Mouse (Mus musculus) C2C12 (cell line): Measurements from ENCODE around the gene Rrp36. TPM values are rescaled to one million over a fixed set of nuclear protein-coding genes. Genes with fewer than 3 reads are reported as not detected.

ENCODE experiments used
- H3K27me3 ChIP-seq: one replicate; pipeline ENCODE4 v1.6.1; 2011; ENCODE audit not compliant: control insufficient read depth, insufficient read depth, insufficient read length
- H3K36me3 ChIP-seq: one replicate; pipeline ENCODE4 v1.6.1; 2011; ENCODE audit not compliant: control insufficient read depth, insufficient read depth
- H3K4me3 ChIP-seq: one replicate; pipeline ENCODE4 v1.5.1; 2011; ENCODE audit warnings: mild to moderate bottlenecking, control low read depth; ENCODE audit not compliant: poor library complexity, insufficient read depth, severe bottlenecking
- H3K79me2 ChIP-seq: one replicate; pipeline ENCODE4 v1.6.1; 2011; ENCODE audit not compliant: control insufficient read depth, insufficient read depth
- H3K79me3 ChIP-seq: one replicate; pipeline ENCODE4 v1.6.1; 2011; ENCODE audit warnings: low read depth, control low read depth
- H3ac ChIP-seq: one replicate; pipeline ENCODE3; 2011; ENCODE audit warnings: low read depth; ENCODE audit not compliant: control insufficient read depth, insufficient read length
- CEBPB ChIP-seq: IDR thresholded peaks from one replicate; pipeline ENCODE4 v1.6.1; 2011; ENCODE audit warnings: low read depth, mild to moderate bottlenecking, control low read depth, moderate library complexity
- CTCF ChIP-seq: IDR thresholded peaks from one replicate; pipeline ENCODE4 v1.5.1; 2011; ENCODE audit not compliant: control insufficient read depth, insufficient read depth, insufficient read length
- FOSL1 ChIP-seq: IDR thresholded peaks from one replicate; pipeline ENCODE4 v1.8.0; 2011; ENCODE audit warnings: mild to moderate bottlenecking, low read length; ENCODE audit not compliant: poor library complexity, insufficient read depth, severe bottlenecking
- MAX ChIP-seq: IDR thresholded peaks from one replicate; pipeline ENCODE4 v1.6.1; 2011; ENCODE audit warnings: mild to moderate bottlenecking, control low read depth
- MYOD1 ChIP-seq: IDR thresholded peaks from one replicate; pipeline ENCODE4 v1.6.1; 2011; ENCODE audit warnings: low read depth; ENCODE audit not compliant: control insufficient read depth, insufficient read length
- MYOG ChIP-seq: IDR thresholded peaks from one replicate; pipeline ENCODE4 v1.6.1; 2011; ENCODE audit not compliant: control insufficient read depth, insufficient read length; ENCODE audit errors: extremely low read depth
- USF1 ChIP-seq: IDR thresholded peaks from one replicate; pipeline ENCODE4 v1.6.1; 2011; ENCODE audit warnings: low read depth, mild to moderate bottlenecking, control low read depth, moderate library complexity
- polyA plus RNA-seq: library from polyadenylated mRNA; unstranded; fragments of >200 nt; fragmentation: generic; extraction: Trizol; gene quantifications from one replicate; pipeline ENCODE4 v1.2.1, GENCODE M21; 2012; ENCODE audit warnings: missing spikeins

Rrp36 gene
- polyA plus RNA-seq, 1 experiment: 45.8 TPM

- H3ac ChIP-seq: no peak overlapping the region
- H3K4me3 ChIP-seq: no peak overlapping the region
- H3K79me3 ChIP-seq: no peaks in the 10 kb centered on the region
- no peaks in the 10 kb centered on the region for H3K36me3 ChIP-seq
- H3K27me3 ChIP-seq: no peaks in the 10 kb centered on the region
- TF ChIP-seq CEBPB (no peak), CTCF (no peak), MYOG (no peak), MAX (no peak), MYOD1 (no peak), FOSL1 (no peak), USF1 (no peak)
- H3K79me2 ChIP-seq: no peaks in the 10 kb centered on the region
Measured at GRCm38 (mm10) chr17:46619683-46620357, 54.3 kb downstream of the Rrp36 start.

- no peak overlapping the region for H3ac ChIP-seq
- no peaks in the 10 kb centered on the region for H3K27me3 ChIP-seq
- no peaks in the 10 kb centered on the region for H3K36me3 ChIP-seq
- no peaks in the 10 kb centered on the region for H3K79me2 ChIP-seq
- H3K4me3 ChIP-seq: no peak overlapping the region
- H3K79me3 ChIP-seq: no peaks in the 10 kb centered on the region
- no peak for TF ChIP-seq MYOG
Measured at GRCm38 (mm10) chr17:46618769-46619682, 55.1 kb downstream of the Rrp36 start.

GRCm38 (mm10) chr17:46618394-46618768, 55.8 kb downstream of the Rrp36 start:
- no peak overlapping the region for H3ac ChIP-seq
- H3K79me2 ChIP-seq: no peaks in the 10 kb centered on the region
- H3K79me3 ChIP-seq: no peaks in the 10 kb centered on the region
- H3K27me3 ChIP-seq: no peaks in the 10 kb centered on the region
- no peak overlapping the region for H3K4me3 ChIP-seq
- H3K36me3 ChIP-seq: no peaks in the 10 kb centered on the region
- TF ChIP-seq MAX (no peak), CTCF (no peak), MYOD1 (no peak), FOSL1 (no peak), USF1 (no peak), MYOG (no peak), CEBPB (no peak)

GRCm38 (mm10) chr17:46617799-46618198, 56.4 kb downstream of the Rrp36 start:
- Histone ChIP-seq H3K4me3 (no peak overlapping the region), H3K79me2 (no peaks in the 10 kb centered on the region), H3K36me3 (no peaks in the 10 kb centered on the region), H3ac (no peak overlapping the region), H3K27me3 (no peaks in the 10 kb centered on the region), H3K79me3 (no peaks in the 10 kb centered on the region)
- no peak for TF ChIP-seq CTCF
- TF ChIP-seq MYOD1: no peak
- no peak for TF ChIP-seq MAX
- no peak for TF ChIP-seq FOSL1
- TF ChIP-seq CEBPB: no peak
- TF ChIP-seq USF1: no peak
- TF ChIP-seq MYOG: no peak

Other genes starting within 250 kb of the Rrp36 start
- not detected for gene Crip3, start 245.4 kb downstream of the Rrp36 start, polyA plus RNA-seq
- not detected for gene Slc22a7, start 235.9 kb downstream of the Rrp36 start, polyA plus RNA-seq
- gene Ttbk1, start 186.7 kb downstream of the Rrp36 start, polyA plus RNA-seq: 0.01 TPM
- 68.0 TPM for gene Dnph1, start 177.6 kb downstream of the Rrp36 start, polyA plus RNA-seq
- 0.60 TPM for gene Cul9, start 128.0 kb downstream of the Rrp36 start, polyA plus RNA-seq
- 101 TPM for gene Srf, start 118.2 kb downstream of the Rrp36 start, polyA plus RNA-seq
- 26.1 TPM for gene Ptk7, start 44.8 kb downstream of the Rrp36 start, polyA plus RNA-seq
- gene Klc4, start 28.3 kb downstream of the Rrp36 start, polyA plus RNA-seq: 7.8 TPM
- gene Mrpl2, start 28.1 kb downstream of the Rrp36 start, polyA plus RNA-seq: 151 TPM
- gene Cul7, start 24.0 kb downstream of the Rrp36 start, polyA plus RNA-seq: 49.4 TPM
- 141 TPM for gene Mea1, start 4.4 kb upstream of the Rrp36 start, polyA plus RNA-seq
- gene Klhdc3, start 6.6 kb upstream of the Rrp36 start, polyA plus RNA-seq: 58.6 TPM
- gene Ppp2r5d, start 30.8 kb upstream of the Rrp36 start, polyA plus RNA-seq: 99.5 TPM
- gene Pex6, start 37.1 kb upstream of the Rrp36 start, polyA plus RNA-seq: 24.7 TPM
- gene Gnmt, start 54.8 kb upstream of the Rrp36 start, polyA plus RNA-seq: 0.08 TPM
- 41.9 TPM for gene Cnpy3, start 77.9 kb upstream of the Rrp36 start, polyA plus RNA-seq
- gene Ptcra, start 89.4 kb upstream of the Rrp36 start, polyA plus RNA-seq: 0.06 TPM
- gene 2310039H08Rik, start 98.3 kb upstream of the Rrp36 start, polyA plus RNA-seq: 40.9 TPM
- gene Rpl7l1, start 108.3 kb upstream of the Rrp36 start, polyA plus RNA-seq: 107 TPM
- 3.9 TPM for gene Bicral, start 184.1 kb upstream of the Rrp36 start, polyA plus RNA-seq
- gene Tbcc, start 216.3 kb upstream of the Rrp36 start, polyA plus RNA-seq: 46.8 TPM
- 0.01 TPM for gene Prph2, start 236.1 kb upstream of the Rrp36 start, polyA plus RNA-seq